Mouse (Mus musculus) retina, postnatal 7 days (tissue): ENCODE measurements around the gene Fcho2.
A peak's percentile ranks its signal among the peaks of the same experiment; 100 is the strongest.

Experiments
- DNase-seq: peaks from one replicate; pipeline ENCODE4 v3.0.0-alpha.2; 2012; ENCODE audit warnings: low read depth, low spot score

Gene Fcho2

GRCm38 (mm10) chr13:98804480-98804879 is 10.8 kb downstream of the Fcho2 start:
- no peak for DNase-seq

GRCm38 (mm10) chr13:98803699-98804098 is 11.6 kb downstream of the Fcho2 start:
- DNase-seq, result no peak

- DNase-seq, result no peak
These were observed 12.3 kb downstream of the Fcho2 start for GRCm38 (mm10) chr13:98802957-98803356.

- no peak for DNase-seq
These were observed 19.7 kb downstream of the Fcho2 start for GRCm38 (mm10) chr13:98795511-98795910.

GRCm38 (mm10) chr13:98792864-98793263 is 22.4 kb downstream of the Fcho2 start:
- DNase-seq, result no peak

- DNase-seq, result no peak
These were observed 23.6 kb downstream of the Fcho2 start for GRCm38 (mm10) chr13:98791693-98792092.

GRCm38 (mm10) chr13:98786970-98787685 is 28.1 kb downstream of the Fcho2 start:
- no peak for DNase-seq

GRCm38 (mm10) chr13:98777959-98778358 is 37.3 kb downstream of the Fcho2 start:
- DNase-seq, result no peak

GRCm38 (mm10) chr13:98771484-98771883 is 43.8 kb downstream of the Fcho2 start:
- DNase-seq, result no peak

- peak; percentile 42 for DNase-seq
These were observed 46.9 kb downstream of the Fcho2 start for GRCm38 (mm10) chr13:98768329-98768728.

GRCm38 (mm10) chr13:98761771-98762170 is 53.5 kb downstream of the Fcho2 start:
- DNase-seq, result no peak

GRCm38 (mm10) chr13:98755886-98756285 is 59.4 kb downstream of the Fcho2 start:
- DNase-seq, result no peak

GRCm38 (mm10) chr13:98744679-98745078 is 70.6 kb downstream of the Fcho2 start:
- DNase-seq, result no peak

GRCm38 (mm10) chr13:98743829-98744228 is 71.4 kb downstream of the Fcho2 start:
- no peak for DNase-seq

- no peak for DNase-seq
These were observed 72.0 kb downstream of the Fcho2 start for GRCm38 (mm10) chr13:98743214-98743613.

GRCm38 (mm10) chr13:98738213-98738612 is 77.0 kb downstream of the Fcho2 start:
- no peak for DNase-seq

GRCm38 (mm10) chr13:98733292-98733691 is 82.0 kb downstream of the Fcho2 start:
- no peak for DNase-seq

GRCm38 (mm10) chr13:98729271-98730062 is 85.8 kb downstream of the Fcho2 start:
- peak; percentile 1 for DNase-seq

- no peak for DNase-seq
These were observed 88.8 kb downstream of the Fcho2 start for GRCm38 (mm10) chr13:98726494-98726893.

GRCm38 (mm10) chr13:98723430-98723829 is 91.8 kb downstream of the Fcho2 start:
- DNase-seq, result no peak

GRCm38 (mm10) chr13:98722296-98722695 is 93.0 kb downstream of the Fcho2 start:
- DNase-seq, result no peak

GRCm38 (mm10) chr13:98716176-98716575 is 99.1 kb downstream of the Fcho2 start:
- DNase-seq, result no peak

- no peak for DNase-seq
These were observed 99.7 kb downstream of the Fcho2 start for GRCm38 (mm10) chr13:98715443-98715990.
